Mouse (Mus musculus): Measurements from ENCODE around the gene Prrt3.
A peak's percentile ranks its signal among the peaks of the same experiment; 100 is the strongest.

The Prrt3 gene

DNA sequence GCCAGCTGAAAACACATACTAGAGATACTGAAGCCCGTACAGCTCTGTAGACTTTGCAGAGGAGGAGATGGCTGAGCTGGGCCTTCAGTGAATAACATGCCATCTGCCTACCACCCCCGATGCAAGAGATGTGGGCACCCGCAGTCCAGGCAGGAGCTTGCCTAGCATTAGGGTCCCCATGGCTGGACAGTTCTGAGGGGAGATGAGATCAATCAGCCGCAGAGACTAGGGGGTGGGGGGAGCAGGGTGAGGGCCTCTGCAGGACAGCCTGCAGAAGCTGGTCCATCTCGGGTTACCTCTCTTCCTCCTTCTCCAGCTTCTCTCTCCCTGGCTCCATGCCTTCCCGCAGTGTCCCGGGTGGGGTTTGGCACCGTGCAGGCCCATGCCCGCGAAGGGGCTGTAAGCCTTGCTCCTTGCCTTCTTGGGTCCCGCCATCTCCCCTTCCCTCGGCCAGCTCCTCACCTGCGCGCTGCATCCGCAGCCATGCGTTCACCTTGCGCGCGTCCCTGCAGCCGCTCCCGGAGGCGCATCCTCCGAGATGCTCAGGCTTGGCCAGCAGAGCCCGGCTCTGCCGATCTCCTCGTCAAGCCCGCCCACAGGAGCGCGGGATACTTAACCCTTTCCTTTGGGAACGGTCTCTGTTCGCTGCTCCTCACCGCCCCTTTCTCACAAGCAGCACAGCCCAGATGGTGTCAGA is at the start of gene Prrt3:
TSS of gene Prrt3 (minus strand) at position 544 of the 697 bp plus-strand sequence.
- peak; percentile 39 for DNase-seq (ENCODE audit: low spot score)

DNA sequence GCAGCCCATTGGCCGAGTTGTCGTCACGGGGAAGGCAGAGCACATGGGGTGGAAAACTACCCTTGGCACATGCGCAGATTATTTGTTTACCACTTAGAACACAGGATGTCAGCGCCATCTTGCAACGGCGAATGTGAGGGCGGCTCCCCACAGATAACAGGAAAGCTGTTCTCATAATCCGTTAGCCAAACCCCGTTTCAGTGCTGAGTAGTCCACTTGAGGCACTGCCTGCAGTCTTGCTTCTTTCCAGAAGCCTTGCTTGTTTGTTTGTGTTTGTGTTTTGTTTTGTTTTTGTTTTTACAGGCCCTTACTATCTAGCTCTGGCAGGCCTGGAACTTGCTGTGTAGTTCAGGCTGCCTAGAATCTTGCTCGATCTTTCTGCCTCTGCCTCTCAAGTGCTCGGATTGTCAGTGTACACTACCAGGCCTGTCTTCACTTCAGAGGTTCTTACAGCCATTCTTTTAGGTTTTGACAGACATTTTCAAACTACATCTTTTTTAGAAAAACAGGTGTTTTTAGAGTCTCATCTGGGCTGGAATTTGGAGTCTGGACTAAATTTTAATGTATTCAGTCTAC is 42.3 kb upstream of the Prrt3 start:
- DNase-seq (ENCODE audit: low spot score) = no peak

DNA sequence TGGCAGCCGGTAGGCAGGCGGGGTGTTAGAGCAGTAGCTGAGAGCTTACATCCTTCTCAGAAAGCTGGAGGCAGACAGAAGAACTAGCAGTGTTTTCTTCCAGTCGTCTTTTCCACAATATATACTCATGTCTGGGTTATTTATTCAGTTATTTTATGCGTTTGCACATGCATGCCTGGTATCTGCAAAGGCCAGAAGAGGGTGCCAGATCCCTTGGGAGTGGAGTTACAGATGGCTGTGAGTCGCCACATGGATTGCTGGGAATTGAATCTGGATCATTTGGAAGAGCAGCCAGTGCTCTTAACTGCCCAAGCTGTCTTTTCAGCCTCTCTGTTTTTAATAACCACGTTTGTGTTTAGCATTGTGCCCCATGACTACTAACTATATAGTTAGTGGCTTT is 39.9 kb upstream of the Prrt3 start:
- DNase-seq (ENCODE audit: low spot score) = no peak

DNA sequence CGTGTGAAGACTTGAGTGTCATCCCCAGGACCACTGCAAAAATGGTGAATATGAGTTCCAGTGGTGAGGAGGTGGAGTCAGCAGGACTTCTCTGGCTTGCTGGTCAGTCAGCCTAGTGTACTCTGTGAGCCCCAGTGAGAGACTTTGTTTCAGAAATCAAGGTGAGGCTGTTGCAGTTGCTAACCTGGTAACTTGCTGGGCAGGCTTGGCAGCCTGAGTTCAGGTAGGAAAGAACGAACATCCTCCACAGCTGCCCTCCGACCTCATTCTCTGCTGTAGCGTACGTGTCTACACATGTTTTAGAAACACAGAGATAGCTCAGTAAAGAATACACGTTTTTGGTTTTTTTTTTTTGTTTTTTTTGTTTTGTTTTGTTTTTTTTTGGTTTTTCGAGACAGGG is 33.2 kb upstream of the Prrt3 start:
- no peak for DNase-seq (ENCODE audit: low spot score)

DNA sequence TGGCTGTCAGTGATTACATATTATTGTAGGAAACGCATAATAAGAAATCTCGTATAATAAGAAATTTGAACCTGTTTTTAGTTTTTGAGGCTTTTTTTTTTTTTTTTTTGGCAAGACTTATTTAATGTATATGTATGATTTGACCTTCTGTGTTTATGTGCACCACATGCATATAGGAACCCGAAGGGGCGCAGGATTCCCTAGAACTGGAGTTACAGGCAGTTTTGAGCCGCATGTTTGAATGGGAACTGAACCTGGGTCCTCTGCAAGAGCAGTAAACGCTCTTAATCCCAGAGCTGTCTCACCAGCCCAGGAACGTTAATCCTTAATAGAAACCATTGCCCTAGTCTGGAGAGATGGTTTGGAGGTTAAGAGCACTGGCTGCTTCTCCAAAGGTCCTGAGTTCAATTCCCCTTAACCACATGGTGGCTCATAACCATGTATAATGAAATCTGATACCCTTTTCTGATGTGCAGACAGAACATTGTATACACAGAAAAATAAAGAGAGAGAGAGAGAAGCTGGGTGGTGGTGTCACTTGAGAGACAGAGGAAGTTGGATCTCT is 30.2 kb upstream of the Prrt3 start:
- no peak for DNase-seq (ENCODE audit: low spot score)

DNA sequence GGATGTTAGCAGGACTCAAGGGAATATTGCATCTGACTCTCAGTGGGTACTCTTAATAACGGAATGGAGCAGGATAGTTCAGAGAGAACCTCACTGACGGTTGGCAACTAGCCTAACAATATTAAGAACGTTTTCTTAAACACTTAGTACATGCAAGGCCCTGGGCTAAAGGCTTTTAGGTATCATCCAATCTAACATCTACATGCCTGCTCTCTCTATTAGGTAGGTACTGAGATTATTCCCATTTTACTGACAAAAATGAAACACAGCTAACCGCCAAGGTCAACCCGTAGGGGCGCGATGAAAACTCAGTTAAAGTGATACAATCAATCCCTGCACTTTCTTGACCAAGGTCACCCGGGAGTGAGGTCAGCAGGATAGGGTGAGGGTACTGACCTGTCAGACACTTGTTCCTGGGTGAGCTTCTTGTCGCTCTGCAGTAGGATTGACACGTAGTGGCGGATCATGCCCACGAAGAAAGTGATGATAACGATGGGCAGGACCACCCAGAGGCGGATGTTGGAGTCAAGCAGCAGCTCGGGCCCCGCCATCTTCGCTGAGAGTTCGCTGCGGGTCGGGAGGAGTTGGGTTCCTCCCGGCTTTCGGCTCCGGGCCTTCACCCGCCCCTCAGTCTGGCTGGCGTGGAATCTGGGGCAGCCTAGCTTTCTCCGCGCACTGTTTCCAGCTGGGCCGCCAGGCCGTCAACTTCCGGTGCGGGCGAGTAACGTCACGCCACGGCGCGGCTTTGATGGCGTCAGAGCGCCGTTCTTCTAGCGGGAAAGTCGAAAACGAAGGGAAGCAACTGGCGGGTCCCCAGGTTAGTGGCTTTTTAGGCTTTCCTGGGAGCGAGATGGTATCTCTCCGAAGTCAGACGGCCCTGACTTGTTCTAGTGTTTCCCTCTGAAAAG is 29.5 kb upstream of the Prrt3 start, which contains the start of the genes Emc3 and Fancd2:
TSS of gene Emc3 (minus strand) at position 721 of the 908 bp plus-strand sequence.
TSS of gene Fancd2 (plus strand) at position 751 of the 908 bp plus-strand sequence.
- peak; percentile 92 for DNase-seq (ENCODE audit: low spot score)

DNA sequence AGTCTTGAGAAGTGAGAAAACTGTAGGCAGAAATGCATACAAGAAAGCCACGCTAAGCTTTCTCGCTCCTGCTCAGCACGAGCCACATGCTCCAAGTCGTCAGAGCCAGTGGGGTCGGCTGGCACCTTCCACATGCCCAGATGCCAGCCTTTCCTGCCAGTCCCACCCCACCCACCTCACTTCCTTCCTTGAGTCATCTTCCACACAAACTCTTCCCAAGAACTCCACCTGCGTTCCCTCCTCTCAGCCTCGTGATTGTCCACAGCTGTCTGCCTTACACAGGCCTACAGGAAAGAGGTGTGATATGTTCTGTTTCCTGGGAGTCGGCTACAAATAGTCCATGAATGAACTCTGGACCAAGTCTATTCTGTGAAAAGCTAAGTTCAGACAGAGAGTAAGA is 21.7 kb upstream of the Prrt3 start:
- DNase-seq (ENCODE audit: low spot score) = no peak

DNA sequence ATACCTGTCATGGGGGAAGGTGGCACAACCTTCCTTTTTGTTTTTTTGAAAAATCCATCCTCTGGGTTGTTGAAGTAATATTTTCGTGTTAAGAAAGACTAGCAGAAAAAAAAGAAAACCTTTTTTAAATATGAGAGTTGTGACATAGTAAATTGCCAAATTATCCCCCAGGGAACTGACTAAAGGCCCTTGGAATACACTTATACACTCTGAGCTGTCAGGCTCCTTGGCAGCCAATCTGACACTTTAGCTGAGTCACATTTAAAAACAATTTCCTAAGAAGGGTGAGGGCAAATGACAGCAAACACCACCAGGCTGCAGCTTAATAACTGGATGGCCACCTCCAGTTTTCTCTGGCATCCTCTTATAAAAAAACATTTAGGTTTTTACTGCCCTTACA is 20.6 kb upstream of the Prrt3 start:
- no peak for DNase-seq (ENCODE audit: low spot score)

DNA sequence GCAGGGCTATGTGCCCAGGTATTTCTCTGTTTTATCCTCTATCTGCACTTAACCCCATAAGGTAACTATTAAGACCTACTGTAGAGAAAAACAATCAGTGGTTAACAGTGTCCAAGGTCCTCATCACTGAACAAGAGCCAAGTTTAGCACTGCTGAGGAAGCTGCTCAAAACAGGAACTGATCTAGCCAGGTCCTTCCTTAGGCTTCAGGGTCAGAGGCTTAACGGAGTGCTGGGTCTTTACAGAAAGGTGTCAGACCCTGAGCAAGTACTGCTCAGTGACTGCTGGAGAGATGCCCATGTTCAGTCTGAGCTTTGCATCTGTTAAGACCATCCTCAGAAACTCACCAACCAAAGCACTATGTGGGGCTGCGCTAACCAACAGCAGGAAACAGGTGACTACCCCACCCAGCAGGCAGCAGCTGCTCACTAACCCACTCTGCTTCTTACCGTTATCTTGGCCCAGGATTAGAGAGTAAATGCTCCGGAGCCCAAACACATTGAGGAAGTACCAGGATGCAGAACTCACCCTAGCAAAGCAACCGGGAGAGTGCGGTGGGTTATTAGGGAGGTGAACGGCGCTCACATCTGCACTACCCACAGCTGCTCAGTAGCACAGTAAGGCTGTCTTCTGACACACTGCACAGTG is 15.8 kb upstream of the Prrt3 start:
- DNase-seq (ENCODE audit: low spot score) = no peak

DNA sequence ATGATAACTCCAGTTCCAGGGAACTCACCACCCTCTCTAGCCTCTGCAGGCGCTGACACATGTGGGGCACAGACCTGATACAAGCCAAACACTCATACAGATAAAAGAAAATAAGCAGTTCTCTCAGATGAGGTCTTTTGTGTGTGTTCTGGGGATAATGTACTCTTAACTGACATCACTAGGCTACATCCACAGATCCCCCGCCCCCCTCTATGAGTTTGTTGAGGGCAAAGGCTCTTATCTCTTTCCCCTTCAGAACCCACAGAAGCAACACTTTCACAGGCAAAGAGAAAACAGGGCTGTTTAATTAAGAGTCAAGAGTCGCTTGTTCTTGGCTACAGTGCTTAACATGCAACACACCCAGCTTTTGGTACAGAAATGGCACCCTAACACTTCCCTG is 12.9 kb upstream of the Prrt3 start:
- no peak for DNase-seq (ENCODE audit: low spot score)

DNA sequence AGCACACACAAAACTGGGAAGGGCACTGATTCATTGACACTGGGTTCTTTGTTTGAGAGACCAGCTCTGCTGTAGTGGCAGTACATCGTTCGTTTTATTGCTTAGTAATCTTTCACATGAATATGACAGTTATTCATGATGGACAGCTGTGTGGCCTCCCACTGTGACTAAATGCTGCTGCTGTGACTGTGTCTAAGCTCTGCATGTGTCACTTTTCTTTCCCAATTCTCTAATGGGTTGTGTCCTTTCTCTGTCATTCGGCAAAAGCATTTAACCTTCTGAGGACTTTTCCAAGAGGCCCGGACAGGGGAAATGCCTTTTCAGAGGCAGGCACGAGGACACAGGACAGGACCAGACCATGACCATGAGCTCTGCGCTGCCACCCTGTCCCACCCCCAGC is 12.2 kb upstream of the Prrt3 start:
- no peak for DNase-seq (ENCODE audit: low spot score)

DNA sequence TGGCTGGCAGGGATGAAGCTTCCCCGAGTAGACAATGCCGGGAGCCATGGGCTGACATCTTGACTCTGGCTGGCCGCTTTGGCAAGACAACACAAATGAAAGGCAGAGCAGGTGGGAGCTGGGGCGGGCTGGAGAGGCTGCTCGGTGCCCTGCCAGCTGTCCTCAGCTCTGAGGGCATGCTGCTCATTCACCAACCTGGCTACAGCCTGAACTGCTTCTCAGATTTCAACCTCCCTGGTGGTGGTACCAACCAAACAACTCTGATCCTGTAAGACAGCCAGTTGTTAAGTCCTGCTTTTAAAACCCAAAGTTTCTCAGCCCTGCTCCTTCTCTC is 7.2 kb upstream of the Prrt3 start:
- no peak for DNase-seq (ENCODE audit: low spot score)

DNA sequence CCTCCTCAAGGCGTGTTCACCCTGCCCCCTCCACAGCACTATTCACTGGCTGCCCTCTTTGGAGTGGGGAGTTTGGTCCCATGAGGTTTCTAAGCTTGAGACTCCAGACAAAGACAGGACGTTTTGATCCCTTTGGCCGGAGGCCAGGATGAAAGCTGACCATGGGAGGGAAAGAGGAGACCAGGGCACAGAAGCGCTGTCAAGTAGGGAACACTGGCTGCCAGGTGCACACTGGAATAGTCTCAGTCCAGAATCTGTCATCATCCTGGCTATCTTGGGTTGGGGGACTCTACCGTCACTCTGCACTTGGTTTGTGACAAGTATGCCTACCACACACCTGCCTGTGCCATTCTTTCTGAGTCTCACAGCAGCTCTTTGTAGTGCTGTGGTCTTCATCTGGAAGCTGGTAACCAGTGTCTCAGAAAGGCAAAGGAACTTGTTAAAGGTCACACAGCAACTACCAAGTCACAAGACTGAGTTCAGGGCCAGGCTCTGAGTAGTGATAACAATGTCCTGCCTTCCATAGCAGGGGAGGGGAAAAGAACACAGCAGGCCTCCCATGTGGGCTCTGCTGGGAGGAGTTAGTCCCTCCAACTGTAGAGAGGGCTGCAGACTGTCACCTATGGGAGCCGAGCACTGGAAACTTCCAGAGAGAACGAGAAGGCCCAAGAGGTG is 6.7 kb upstream of the Prrt3 start:
- DNase-seq (ENCODE audit: low spot score) = no peak

DNA sequence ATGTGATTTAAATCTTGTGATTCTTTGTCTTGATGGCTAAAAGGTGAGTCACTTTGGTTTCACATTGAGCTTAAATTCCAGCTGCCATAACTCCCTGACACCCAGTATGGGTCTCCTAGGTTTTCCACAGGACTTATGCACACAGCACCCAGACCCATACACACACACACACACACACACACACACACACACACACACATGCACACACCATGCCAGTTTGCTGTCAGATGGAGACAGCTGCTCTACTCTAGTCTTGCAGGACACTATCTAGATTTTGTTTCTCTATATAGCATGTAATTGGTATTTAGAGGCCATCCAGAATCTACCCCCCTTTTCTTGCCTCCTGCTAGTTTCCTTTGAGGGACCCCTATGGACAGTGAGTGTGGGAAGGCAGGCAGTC is 5.4 kb upstream of the Prrt3 start:
- DNase-seq (ENCODE audit: low spot score) = no peak

DNA sequence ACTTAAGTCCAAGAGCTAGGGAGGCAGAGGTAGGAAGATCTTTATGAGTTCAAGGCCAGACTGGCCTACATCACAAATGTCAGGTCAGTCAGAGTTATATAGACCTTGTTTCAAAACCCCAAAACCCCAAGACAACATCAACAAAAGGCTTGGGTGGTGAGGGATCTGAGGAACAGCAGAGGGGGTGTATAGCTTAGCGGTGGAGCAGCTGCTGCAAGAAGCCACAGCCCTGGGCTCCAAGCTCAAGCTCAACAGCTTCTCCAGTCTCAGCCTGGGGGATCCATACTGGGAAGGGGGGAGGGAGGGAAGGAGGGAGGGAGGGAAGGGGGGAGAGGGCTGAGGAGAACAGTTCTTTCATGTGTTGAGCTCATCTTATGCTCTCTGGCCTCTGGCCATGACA is 4.0 kb upstream of the Prrt3 start:
- DNase-seq (ENCODE audit: low spot score) = no peak

DNA sequence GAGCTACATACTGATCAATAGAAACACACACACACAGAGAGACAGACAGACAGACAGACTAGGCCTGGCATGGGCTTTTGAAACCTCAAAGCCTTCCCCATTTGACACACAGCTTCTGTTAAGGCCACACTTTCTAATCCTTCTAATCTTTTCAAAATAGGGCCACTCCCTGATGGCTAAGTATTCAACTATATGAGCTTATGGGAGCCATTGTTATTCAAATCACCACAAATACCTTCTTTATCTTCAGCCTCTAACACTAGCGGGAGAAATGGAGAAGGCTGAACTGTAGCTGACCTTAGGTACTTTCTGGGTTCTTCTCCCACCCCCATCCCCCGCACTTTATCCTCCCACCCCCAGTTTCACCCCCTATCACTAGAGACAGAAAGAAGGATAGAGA is 1.1 kb upstream of the Prrt3 start:
- DNase-seq (ENCODE audit: low spot score) = no peak

DNA sequence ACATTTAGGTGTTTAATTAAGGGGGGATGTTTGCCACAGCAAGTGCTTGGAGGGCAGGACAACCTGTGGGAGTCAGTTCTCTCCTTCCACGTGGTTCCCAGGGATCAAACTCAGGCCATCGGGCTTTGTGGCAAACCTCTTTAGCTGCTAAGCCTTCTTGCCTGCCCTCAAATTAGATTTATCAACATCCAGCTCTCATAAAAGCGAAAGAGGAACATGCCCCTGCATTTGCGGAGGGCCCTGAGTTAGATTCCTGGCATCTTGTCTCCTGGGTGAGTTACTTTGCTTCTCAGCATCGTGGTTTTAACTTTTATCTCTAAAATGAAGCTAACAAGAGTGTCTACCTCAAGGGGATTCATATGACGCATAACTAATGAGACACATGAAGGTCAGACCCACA is 2.4 kb downstream of the Prrt3 start:
- DNase-seq (ENCODE audit: low spot score) = no peak

DNA sequence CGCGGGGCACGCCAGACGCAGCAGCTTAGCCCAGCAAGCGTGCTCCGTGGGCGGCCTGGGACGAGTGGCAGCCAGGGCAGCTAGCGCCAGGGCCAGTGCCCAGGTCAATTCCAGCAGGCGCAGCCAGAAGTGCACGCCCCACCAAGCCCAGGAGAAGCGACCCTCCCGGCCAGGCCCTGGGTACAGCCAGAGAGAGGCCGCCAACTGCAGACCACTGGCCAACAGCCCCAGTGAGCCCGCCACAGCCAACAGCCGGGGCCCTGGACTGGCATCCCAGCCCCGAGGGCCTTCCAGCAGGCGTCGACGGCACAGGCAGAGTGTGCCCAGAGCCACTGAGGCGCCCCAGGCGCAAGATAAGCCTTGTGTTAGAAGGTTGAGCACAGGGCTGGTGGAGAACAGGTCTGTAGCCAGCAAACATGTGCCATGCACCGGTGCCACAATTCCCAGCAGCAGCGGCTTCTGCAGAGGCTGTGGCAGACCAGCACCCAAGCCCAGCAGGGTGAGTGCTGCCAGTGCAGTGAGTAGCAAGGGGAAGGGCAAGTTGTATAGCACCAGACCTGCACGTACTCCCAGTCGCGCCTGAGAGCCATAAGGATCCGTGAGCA is 6.6 kb downstream of the Prrt3 start:
- DNase-seq (ENCODE audit: low spot score) = no peak

DNA sequence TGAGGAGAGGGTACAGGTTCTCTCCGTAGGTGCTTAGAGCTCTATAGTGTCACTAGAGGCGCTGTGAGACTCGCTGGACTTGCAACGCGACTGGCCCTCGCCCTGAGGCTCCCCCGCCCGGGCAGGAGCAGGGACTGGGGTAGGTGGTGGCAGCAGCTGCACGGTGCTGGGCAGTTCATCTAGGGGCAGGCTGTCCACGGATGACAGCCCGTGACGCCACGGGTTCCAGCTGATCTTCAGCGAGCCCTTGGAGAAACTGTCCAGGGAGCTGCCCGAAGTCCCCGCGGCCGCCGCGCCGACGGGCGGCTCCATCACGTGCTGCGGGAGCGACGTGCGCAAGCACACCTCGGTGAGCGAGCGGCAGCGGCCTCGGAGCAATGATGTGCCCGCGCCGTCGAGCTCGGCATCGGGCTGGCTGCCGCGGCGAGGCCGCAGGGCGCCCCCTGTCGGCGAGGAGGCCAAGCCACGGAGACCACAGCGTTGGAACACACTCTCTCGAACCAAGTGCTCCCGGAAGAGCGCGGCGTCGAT is 7.4 kb downstream of the Prrt3 start:
- DNase-seq (ENCODE audit: low spot score) = peak; percentile 87

DNA sequence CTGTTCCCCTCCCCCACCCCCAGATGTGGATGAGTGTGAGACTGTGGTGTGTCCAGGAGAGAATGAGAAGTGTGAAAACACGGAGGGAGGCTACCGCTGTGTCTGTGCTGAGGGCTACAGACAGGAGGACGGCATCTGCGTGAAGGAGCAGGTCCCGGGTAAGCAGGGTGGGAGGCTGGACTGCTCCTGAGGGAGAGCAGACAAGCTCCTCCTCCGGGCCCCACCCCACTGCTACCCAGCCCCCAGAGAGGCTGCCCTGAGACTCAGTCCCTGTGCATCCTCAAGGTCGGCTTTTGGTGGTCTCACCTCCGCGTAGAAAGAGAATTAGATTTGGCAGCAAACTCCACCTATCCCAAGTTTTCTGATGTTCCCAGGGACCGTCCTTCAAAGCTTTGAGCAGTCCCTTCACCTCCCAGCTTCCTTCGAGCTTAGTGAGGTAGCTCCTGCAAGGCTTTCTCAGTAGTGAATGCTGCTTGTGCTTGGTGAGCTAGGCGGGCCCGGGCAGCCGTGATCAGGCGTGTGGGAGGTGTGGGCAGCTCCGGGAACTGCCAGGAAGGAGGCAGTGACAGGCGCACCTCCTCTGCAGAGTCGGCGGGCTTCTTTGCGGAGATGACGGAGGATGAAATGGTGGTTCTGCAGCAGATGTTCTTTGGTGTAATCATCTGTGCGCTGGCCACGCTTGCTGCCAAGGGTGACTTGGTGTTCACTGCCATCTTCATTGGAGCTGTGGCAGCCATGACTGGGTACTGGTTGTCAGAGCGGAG is 9.4 kb downstream of the Prrt3 start:
- no peak for DNase-seq (ENCODE audit: low spot score)

Data from testis, postnatal 14 days (tissue).